Mouse (Mus musculus): ENCODE measurements around the gene Atxn7l3b. TPM values are rescaled to one million over a fixed set of nuclear protein-coding genes. Genes with fewer than 3 reads are reported as not detected.

Atxn7l3b gene
- polyA plus RNA-seq (2012; rRNA removed): 133 and 145 TPM in 2 replicates

DNA sequence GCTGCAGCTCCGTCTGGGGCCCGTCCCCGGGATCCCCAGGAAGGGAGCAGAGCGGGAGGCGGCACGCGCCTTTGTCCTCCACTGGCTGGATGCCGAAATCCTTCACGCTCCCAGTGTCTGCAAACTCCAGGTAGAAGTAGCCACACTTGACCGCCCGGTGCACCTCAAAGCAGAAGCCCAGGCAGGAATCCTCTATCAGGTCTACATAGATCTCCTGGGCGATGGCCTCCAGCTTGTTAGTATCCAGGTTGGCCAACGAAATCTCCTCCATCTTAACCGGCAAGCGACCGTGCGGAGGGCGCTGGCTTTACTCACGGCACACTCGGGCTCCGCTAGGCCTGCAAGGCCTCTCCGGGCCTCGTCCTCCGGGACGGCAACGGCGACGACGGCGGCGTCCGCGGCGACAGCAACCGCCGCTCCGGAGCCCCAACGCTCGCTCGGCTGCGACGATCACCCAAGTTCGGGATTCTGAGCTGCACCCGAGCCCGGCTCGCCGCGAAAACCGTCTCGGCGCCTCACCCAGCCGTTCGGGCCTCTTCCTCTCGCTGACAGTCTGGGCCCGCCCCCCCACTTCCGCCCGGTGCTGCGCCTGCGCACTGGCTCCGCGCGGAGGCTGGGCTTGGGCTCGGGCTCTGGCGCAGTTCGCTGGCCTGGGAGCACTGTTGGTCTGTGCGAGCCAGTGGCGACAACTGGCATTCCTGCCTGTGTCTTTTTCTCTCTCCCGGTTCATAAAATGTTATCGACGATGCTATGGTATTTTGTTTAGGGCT, at the start of gene Atxn7l3b:
Atxn7l3b (minus strand) TSS at position 550 of the 770 bp plus-strand sequence.

